Mouse (Mus musculus): ENCODE measurements around the gene Cdh13.
A peak's percentile ranks its signal among the peaks of the same experiment; 100 is the strongest.

Gene Cdh13

GRCm38 (mm10) chr8:119098261-119098660 lies 814.7 kb downstream of the Cdh13 start:
- DNase-seq (ENCODE audit: low spot score): no peak

- DNase-seq (ENCODE audit: low spot score): no peak
These were observed 819.3 kb downstream of the Cdh13 start for GRCm38 (mm10) chr8:119102871-119103270.

- DNase-seq (ENCODE audit: low spot score): no peak
These were observed 826.1 kb downstream of the Cdh13 start for GRCm38 (mm10) chr8:119109655-119110054.

GRCm38 (mm10) chr8:119112861-119113260 lies 829.3 kb downstream of the Cdh13 start:
- no peak for DNase-seq (ENCODE audit: low spot score)

- no peak for DNase-seq (ENCODE audit: low spot score)
These were observed 837.7 kb downstream of the Cdh13 start for GRCm38 (mm10) chr8:119121236-119121635.

- DNase-seq (ENCODE audit: low spot score): no peak
These were observed 844.3 kb downstream of the Cdh13 start for GRCm38 (mm10) chr8:119127841-119128240.

- no peak for DNase-seq (ENCODE audit: low spot score)
These were observed 844.7 kb downstream of the Cdh13 start for GRCm38 (mm10) chr8:119128266-119128665.

- no peak for DNase-seq (ENCODE audit: low spot score)
These were observed 873.0 kb downstream of the Cdh13 start for GRCm38 (mm10) chr8:119156454-119156921.

GRCm38 (mm10) chr8:119158628-119159027 lies 875.1 kb downstream of the Cdh13 start:
- DNase-seq (ENCODE audit: low spot score): no peak

- DNase-seq (ENCODE audit: low spot score): no peak
These were observed 876.3 kb downstream of the Cdh13 start for GRCm38 (mm10) chr8:119159794-119160193.

GRCm38 (mm10) chr8:119164076-119164475 lies 880.5 kb downstream of the Cdh13 start:
- no peak for DNase-seq (ENCODE audit: low spot score)

- no peak for DNase-seq (ENCODE audit: low spot score)
These were observed 893.8 kb downstream of the Cdh13 start for GRCm38 (mm10) chr8:119177226-119177935.

- no peak for DNase-seq (ENCODE audit: low spot score)
These were observed 897.1 kb downstream of the Cdh13 start for GRCm38 (mm10) chr8:119180626-119181025.

GRCm38 (mm10) chr8:119195695-119196094 lies 912.2 kb downstream of the Cdh13 start:
- no peak for DNase-seq (ENCODE audit: low spot score)

GRCm38 (mm10) chr8:119196486-119197150 lies 913.1 kb downstream of the Cdh13 start:
- DNase-seq (ENCODE audit: low spot score): peak; percentile 40

- DNase-seq (ENCODE audit: low spot score): no peak
These were observed 925.0 kb downstream of the Cdh13 start for GRCm38 (mm10) chr8:119208567-119208966.

- peak; percentile 16 for DNase-seq (ENCODE audit: low spot score)
These were observed 941.0 kb downstream of the Cdh13 start for GRCm38 (mm10) chr8:119224547-119224946.

GRCm38 (mm10) chr8:119245181-119245580 lies 961.6 kb downstream of the Cdh13 start:
- DNase-seq (ENCODE audit: low spot score): no peak

- DNase-seq (ENCODE audit: low spot score): no peak
These were observed 962.1 kb downstream of the Cdh13 start for GRCm38 (mm10) chr8:119245641-119246040.

GRCm38 (mm10) chr8:119254358-119254757 lies 970.8 kb downstream of the Cdh13 start:
- no peak for DNase-seq (ENCODE audit: low spot score)

GRCm38 (mm10) chr8:119258642-119259041 lies 975.1 kb downstream of the Cdh13 start:
- DNase-seq (ENCODE audit: low spot score): no peak

- no peak for DNase-seq (ENCODE audit: low spot score)
These were observed 980.2 kb downstream of the Cdh13 start for GRCm38 (mm10) chr8:119263750-119264149.

GRCm38 (mm10) chr8:119266304-119266703 lies 982.8 kb downstream of the Cdh13 start:
- no peak for DNase-seq (ENCODE audit: low spot score)
